8 mouse cellular contexts compared by ENCODE assay signal in genomic region chr1:86524619-86525498, GRCm38 (mm10). TPM values are rescaled to one million over a fixed set of nuclear protein-coding genes. Genes with fewer than 3 reads are reported as not detected.
DNase-seq lines count a peak whose midpoint lies in the region; ATAC-seq and TF ChIP-seq lines count a peak whose summit lies in the region.

No protein-coding gene starts in this region.

- peak; percentile 98 for DNase-seq in c-Kit-negative CD71-positive TER-119-positive erythroid progenitor cells, embryonic 14.5 days (ENCODE audit: low read depth, low spot score)
- peak; percentile 89 for DNase-seq in fibroblast of lung, adult 2 months (ENCODE audit: low read depth)
- peak; percentile 99 for DNase-seq in kidney, postnatal 14 days
- DNase-seq in liver, embryonic 13.5 days = peak; percentile 98
- peak; percentile 100 for DNase-seq in neural tube, embryonic 11.5 days (ENCODE audit: low spot score)
- DNase-seq in stomach, postnatal 0 days (ENCODE audit: low spot score) = peak; percentile 99

- H3K4me1 ChIP-seq in heart, embryonic 14.5 days (ENCODE audit: control insufficient read depth in 2 of 2, insufficient read depth in 2 of 2, low read length in 2 of 2) = peaks cover 18 to 24% of the 10 kb centered on the region in 2 experiments
- peaks cover 63% of the 10 kb centered on the region for H3K4me1 ChIP-seq in liver, embryonic 13.5 days (replicated peaks)
- H3K4me1 ChIP-seq in neural tube, embryonic 11.5 days (ENCODE audit: control insufficient read depth, insufficient read depth, low read length) = peaks cover 7% of the 10 kb centered on the region
- peaks cover 4% of the 10 kb centered on the region for H3K4me1 ChIP-seq in stomach, postnatal 0 days (replicated peaks; ENCODE audit: control insufficient read depth, insufficient read depth)

- peak overlapping the region; percentile 54 to 99 for H3K4me3 ChIP-seq in heart, embryonic 14.5 days (ENCODE audit: control insufficient read depth in 1 of 2, insufficient read depth in 1 of 2, low read depth in 1 of 2, low read length in 2 of 2)
- H3K4me3 ChIP-seq in liver, embryonic 13.5 days (replicated peaks) = peak overlapping the region; percentile 100
- H3K4me3 ChIP-seq in neural tube, embryonic 11.5 days (ENCODE audit: low read depth, low read length) = peak overlapping the region; percentile 100
- H3K4me3 ChIP-seq in stomach, postnatal 0 days (ENCODE audit: low read depth, low read length) = peak overlapping the region; percentile 49

- H3K36me3 ChIP-seq in heart, embryonic 14.5 days (ENCODE audit: control insufficient read depth, insufficient read depth, low read length) = peaks cover 12% of the 10 kb centered on the region
- peaks cover 14% of the 10 kb centered on the region for H3K36me3 ChIP-seq in liver, embryonic 13.5 days
- H3K36me3 ChIP-seq in neural tube, embryonic 11.5 days (ENCODE audit: control insufficient read depth, insufficient read depth, low read length) = peaks cover 5% of the 10 kb centered on the region; the same call in 1 of the 2 replicates
- H3K36me3 ChIP-seq in stomach, postnatal 0 days (ENCODE audit: control insufficient read depth, insufficient read depth, low read length) = peaks cover 6% of the 10 kb centered on the region; the same call in 1 of the 2 replicates

- peak overlapping the region; percentile 83 for H3K9ac ChIP-seq in heart, embryonic 14.5 days (ENCODE audit: low read length)
- H3K9ac ChIP-seq in liver, embryonic 13.5 days = peak overlapping the region; percentile 100
- H3K9ac ChIP-seq in neural tube, embryonic 11.5 days (ENCODE audit: low read length) = peak overlapping the region; percentile 100
- peak overlapping the region; percentile 81 for H3K9ac ChIP-seq in stomach, postnatal 0 days (ENCODE audit: low read length)

- peak overlapping the region; percentile 87 for H3K4me2 ChIP-seq in heart, embryonic 14.5 days (ENCODE audit: low read length)
- peak overlapping the region; percentile 99 for H3K4me2 ChIP-seq in liver, embryonic 13.5 days
- peak overlapping the region; percentile 91 for H3K4me2 ChIP-seq in neural tube, embryonic 11.5 days (ENCODE audit: low read depth)
- H3K4me2 ChIP-seq in stomach, postnatal 0 days (replicated peaks; ENCODE audit: low read depth) = peak overlapping the region; percentile 88

- ATAC-seq in CD4-positive, CD25-positive, alpha-beta regulatory T cell, adult 4 months = peak; percentile 50
- ATAC-seq in heart, embryonic 14.5 days (ENCODE audit: insufficient number of reproducible peaks, insufficient read depth, low FRiP score, low read depth) = peak; percentile 68
- ATAC-seq in liver, embryonic 13.5 days (ENCODE audit: low read depth) = peak; percentile 61
- peak; percentile 77 for ATAC-seq in neural tube, embryonic 11.5 days (ENCODE audit: insufficient read depth, low FRiP score, low TSS enrichment)
- ATAC-seq in stomach, postnatal 0 days (ENCODE audit: low FRiP score, low TSS enrichment) = peak; percentile 80

- 3% methylated on average over 53 of the region's 53 CpGs for WGBS in heart, embryonic 14.5 days
- 2% methylated on average over 53 of the region's 53 CpGs for WGBS in liver, embryonic 13.5 days (ENCODE audit: insufficient replicate concordance)
- WGBS in neural tube, embryonic 11.5 days = 1% methylated on average over 53 of the region's 53 CpGs
- WGBS in stomach, postnatal 0 days = 2% methylated on average over 53 of the region's 53 CpGs

- peak overlapping the region; percentile 99 for H3K27ac ChIP-seq in heart, embryonic 14.5 days (replicated peaks in 1 of 2; ENCODE audit: control insufficient read depth in 1 of 2, insufficient read depth in 1 of 2, low read depth in 2 of 2, low read length in 2 of 2)
- peak overlapping the region; percentile 98 for H3K27ac ChIP-seq in liver, embryonic 13.5 days
- peak overlapping the region; percentile 99 for H3K27ac ChIP-seq in neural tube, embryonic 11.5 days (ENCODE audit: low read depth, low read length)
- peak overlapping the region; percentile 100 for H3K27ac ChIP-seq in stomach, postnatal 0 days (replicated peaks)

- no peaks in the 10 kb centered on the region for H3K9me3 ChIP-seq in heart, embryonic 14.5 days (ENCODE audit: control insufficient read depth, low read length)
- no peaks in the 10 kb centered on the region for H3K9me3 ChIP-seq in liver, embryonic 13.5 days (replicated peaks)
- no peaks in the 10 kb centered on the region for H3K9me3 ChIP-seq in neural tube, embryonic 11.5 days (ENCODE audit: control insufficient read depth, low read length)
- H3K9me3 ChIP-seq in stomach, postnatal 0 days (ENCODE audit: control insufficient read depth, low read length) = no peaks in the 10 kb centered on the region

- no peaks in the 10 kb centered on the region for H3K27me3 ChIP-seq in heart, embryonic 14.5 days (ENCODE audit: control insufficient read depth, insufficient read depth, low read length)
- H3K27me3 ChIP-seq in liver, embryonic 13.5 days = no peaks in the 10 kb centered on the region
- no peaks in the 10 kb centered on the region for H3K27me3 ChIP-seq in neural tube, embryonic 11.5 days (ENCODE audit: control insufficient read depth, insufficient read depth, low read length)
- no peaks in the 10 kb centered on the region for H3K27me3 ChIP-seq in stomach, postnatal 0 days (ENCODE audit: control insufficient read depth, insufficient read depth, low read length)

- TF ChIP-seq EP300 in stomach, postnatal 0 days (optimal IDR thresholded peaks at IDR 0.05) = peak; percentile 68

- peak; percentile 99 for TF ChIP-seq CTCF in stomach, postnatal 0 days (IDR thresholded peaks at IDR 0.05; ENCODE audit: low read depth)

RNA-seq across cellular contexts. Expression of gene Ptma, which starts 1.7 kb away (rescaled TPM):
- polyA plus RNA-seq in CD4-positive, CD25-positive, alpha-beta regulatory T cell, adult 4 months (2017; shearing (Covaris generic)) = 1,000 to 10,000 TPM; 2,790 to 2,877 TPM
- 788 and 789 TPM in 2 replicates for polyA plus RNA-seq in heart, embryonic 14.5 days (2014; fragmentation: Nextera tagmentation; extraction: Ambion mirVana)
- polyA plus RNA-seq in liver, embryonic 13.5 days (2015; fragmentation: Nextera tagmentation; extraction: Ambion mirVana) = 1,483 and 1,688 TPM in 2 replicates
- 2,926 and 3,268 TPM in 2 replicates for polyA plus RNA-seq in neural tube, embryonic 11.5 days (2014; fragmentation: Nextera tagmentation; extraction: Ambion mirVana)
- 1,436 and 1,585 TPM in 2 replicates for polyA plus RNA-seq in stomach, postnatal 0 days (2015; fragmentation: Nextera tagmentation; extraction: Ambion mirVana)

RNA-seq across cellular contexts. Expression of gene Pde6d, which starts 57.6 kb away (rescaled TPM):
- polyA plus RNA-seq in CD4-positive, CD25-positive, alpha-beta regulatory T cell, adult 4 months (2017; shearing (Covaris generic)) = 10 to 100 TPM; 12.6 to 16.4 TPM
- 63.5 and 67.9 TPM in 2 replicates for polyA plus RNA-seq in heart, embryonic 14.5 days (2014; fragmentation: Nextera tagmentation; extraction: Ambion mirVana)
- 31.5 and 35.7 TPM in 2 replicates for polyA plus RNA-seq in liver, embryonic 13.5 days (2015; fragmentation: Nextera tagmentation; extraction: Ambion mirVana)
- 77.9 and 83.2 TPM in 2 replicates for polyA plus RNA-seq in neural tube, embryonic 11.5 days (2014; fragmentation: Nextera tagmentation; extraction: Ambion mirVana)
- polyA plus RNA-seq in stomach, postnatal 0 days (2015; fragmentation: Nextera tagmentation; extraction: Ambion mirVana) = 33.6 and 38.2 TPM in 2 replicates

RNA-seq across cellular contexts. Expression of gene Cops7b, which starts 57.8 kb away (rescaled TPM):
- polyA plus RNA-seq in CD4-positive, CD25-positive, alpha-beta regulatory T cell, adult 4 months (2017; shearing (Covaris generic)) = 10 to 100 TPM; 16.9 to 20.0 TPM
- polyA plus RNA-seq in heart, embryonic 14.5 days (2014; fragmentation: Nextera tagmentation; extraction: Ambion mirVana) = 20.7 and 20.9 TPM in 2 replicates
- polyA plus RNA-seq in liver, embryonic 13.5 days (2015; fragmentation: Nextera tagmentation; extraction: Ambion mirVana) = 16.7 and 18.5 TPM in 2 replicates
- polyA plus RNA-seq in neural tube, embryonic 11.5 days (2014; fragmentation: Nextera tagmentation; extraction: Ambion mirVana) = 63.7 and 65.4 TPM in 2 replicates
- polyA plus RNA-seq in stomach, postnatal 0 days (2015; fragmentation: Nextera tagmentation; extraction: Ambion mirVana) = 14.9 and 16.2 TPM in 2 replicates

Comparison
In these comparisons a context has a peak if more than half of its experiments do, and no peak if none do; other contexts are left out.
1. Peak in every context shown above with its lines: DNase-seq, ATAC-seq, H3K4me3 ChIP-seq and H3K27ac ChIP-seq.
2. H3K4me3 ChIP-seq: peak in every context shown above with its lines; median percentile 100 in liver, embryonic 13.5 days; 100 in neural tube, embryonic 11.5 days; 76 in heart, embryonic 14.5 days; 49 in stomach, postnatal 0 days.